Mouse (Mus musculus) hindbrain, embryonic 15.5 days (tissue): Measurements from ENCODE around the gene Zfp61. TPM values are rescaled to one million over a fixed set of nuclear protein-coding genes. Genes with fewer than 3 reads are reported as not detected.
"Not testable (repeated sequence)": the region's sequence is repeated elsewhere in the genome, so short reads cannot be mapped to it uniquely, and the experiment has no call there.

Source experiments
- ATAC-seq: fragments of 200-750 bp; cut with Nextera tagmentation; 2 replicates; pipeline ENCODE4 v1.8.0; 2017; ENCODE audit warnings: low read depth, moderate number of reproducible peaks, moderate TSS enrichment; ENCODE audit not compliant: low FRiP score
- H3K27ac ChIP-seq: fragments of 300-500 bp; sonication (generic); replicated peaks from 2 replicates; pipeline ENCODE4 v1.5.1; 2015; ENCODE audit warnings: mild to moderate bottlenecking, inconsistent platforms
- H3K27me3 ChIP-seq: fragments of 300-500 bp; sonication (generic); 2 replicates; pipeline ENCODE4 v1.6.1; 2015; ENCODE audit warnings: control low read depth, inconsistent platforms
- H3K36me3 ChIP-seq: fragments of 300-500 bp; sonication (generic); 2 replicates; pipeline ENCODE4 v1.6.1; 2015; ENCODE audit warnings: control low read depth, inconsistent platforms
- H3K4me1 ChIP-seq: fragments of 300-500 bp; sonication (generic); replicated peaks from 2 replicates; pipeline ENCODE4 v1.6.1; 2015; ENCODE audit warnings: control low read depth, inconsistent platforms
- H3K4me2 ChIP-seq: fragments of 300-500 bp; sonication (generic); 2 replicates; pipeline ENCODE4 v1.6.1; 2015; ENCODE audit warnings: moderate library complexity, mild to moderate bottlenecking, inconsistent platforms
- H3K4me3 ChIP-seq: fragments of 300-500 bp; sonication (generic); 2 replicates; pipeline ENCODE4 v1.5.1; 2015; ENCODE audit warnings: mild to moderate bottlenecking, inconsistent platforms
- H3K9ac ChIP-seq: fragments of 300-500 bp; sonication (generic); 2 replicates; pipeline ENCODE4 v1.6.1; 2015; ENCODE audit warnings: inconsistent platforms
- H3K9me3 ChIP-seq: fragments of 300-500 bp; sonication (generic); 2 replicates; pipeline ENCODE4 v1.6.1; 2016; ENCODE audit warnings: control low read depth, inconsistent platforms
- WGBS: fragments of 180-500 bp; shearing (Covaris S2); methylation state at CpG from one replicate; pipeline ENCODE4 v1.1.7; 2015; 5-methylcytosine and 5-hydroxymethylcytosine counted together
- polyA plus RNA-seq: library from polyadenylated mRNA; unstranded; fragments of >200 nt; fragmentation: Nextera tagmentation; extraction: Ambion mirVana; gene quantifications from 2 replicates; pipeline ENCODE4 v1.2.1, GENCODE M21; 2015

Gene Zfp61
- polyA plus RNA-seq, 1 experiment from 2014 or later: 42.3 TPM

DNA sequence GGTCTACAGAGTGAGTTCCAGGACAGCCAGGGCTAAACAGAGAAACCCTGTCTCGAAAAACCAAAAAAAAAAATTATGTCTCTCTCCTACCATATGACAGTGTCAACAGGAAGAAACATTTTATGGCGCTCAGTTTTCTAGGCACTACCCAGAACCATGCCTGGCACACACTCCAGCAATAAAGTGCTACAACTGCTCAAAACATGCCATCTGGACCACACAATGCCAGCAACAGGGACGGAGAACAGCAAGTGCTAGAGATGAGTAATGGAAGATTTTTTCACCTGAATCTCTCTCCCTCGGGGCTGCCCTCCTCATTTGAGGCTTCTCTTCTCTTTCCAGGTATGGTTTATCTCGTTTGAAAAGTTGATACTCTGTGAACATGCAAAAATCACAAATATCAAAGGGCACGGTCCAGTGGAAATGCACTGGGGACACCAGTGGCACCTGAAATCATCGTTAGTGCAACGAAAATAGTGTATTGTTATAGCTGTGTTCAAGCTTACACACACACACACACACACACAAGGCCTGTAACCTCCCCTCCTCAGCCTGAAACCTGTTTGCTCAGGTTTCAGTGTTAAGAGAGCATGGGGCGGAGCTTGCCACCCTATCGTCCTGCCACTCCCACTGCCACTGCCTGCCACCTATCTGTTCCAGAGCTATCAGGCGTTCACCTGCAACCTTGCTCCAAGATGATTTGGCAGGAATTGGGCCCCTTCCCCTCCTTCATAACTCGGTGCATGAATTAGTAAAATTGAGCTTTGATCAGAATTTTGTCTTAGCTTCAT lies 7.8 kb downstream of the Zfp61 start:
- Histone ChIP-seq H3K4me2 (no peak overlapping the region), H3K4me1 (peaks cover 10% of the 10 kb centered on the region), H3K27me3 (no peaks in the 10 kb centered on the region), H3K27ac (no peak overlapping the region), H3K9me3 (no peaks in the 10 kb centered on the region), H3K9ac (no peak overlapping the region), H3K36me3 (peaks cover 75% of the 10 kb centered on the region), H3K4me3 (no peak overlapping the region)
- ATAC-seq: no peak
- WGBS: 93% methylated on average over 12 of the region's 12 CpGs

DNA sequence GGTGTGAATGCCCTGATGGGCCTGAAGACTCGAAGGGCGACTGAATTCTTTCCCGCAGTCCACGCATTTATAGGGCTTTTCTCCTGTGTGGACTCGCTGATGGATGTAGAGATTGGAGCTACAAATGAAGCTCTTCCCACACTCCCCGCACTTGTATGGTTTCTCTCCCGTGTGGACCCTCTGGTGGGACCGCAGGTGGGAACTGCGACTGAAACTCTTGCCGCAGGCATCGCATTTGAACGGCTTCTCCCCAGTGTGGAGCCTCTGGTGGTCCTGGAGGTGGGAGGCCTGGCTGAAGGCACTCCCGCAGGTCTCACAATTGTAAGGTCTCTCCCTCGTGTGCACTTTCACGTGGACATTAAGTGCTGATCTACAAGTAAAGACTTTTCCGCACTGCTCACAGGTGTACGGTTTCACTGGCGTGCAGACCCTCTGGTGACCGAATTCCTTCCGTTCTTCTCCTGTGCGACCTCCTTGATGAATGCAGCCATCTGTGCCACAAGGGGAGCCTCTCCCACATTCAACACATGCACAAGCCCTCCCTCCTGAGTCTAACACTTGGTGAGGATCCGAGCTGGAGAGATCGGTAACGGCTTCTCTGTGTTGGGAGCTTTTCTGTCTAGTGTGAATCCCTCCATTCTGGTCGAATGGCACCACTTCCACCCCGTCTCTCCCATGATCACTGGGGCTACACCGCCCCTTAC lies 9.5 kb downstream of the Zfp61 start:
- no peak for ATAC-seq
- Histone ChIP-seq H3K27ac (no peak overlapping the region), H3K36me3 (peaks cover 89% of the 10 kb centered on the region), H3K4me3 (no peak overlapping the region), H3K9ac (no peak overlapping the region), H3K4me1 (no peaks in the 10 kb centered on the region), H3K4me2 (no peak overlapping the region), H3K27me3 (no peaks in the 10 kb centered on the region), H3K9me3 (no peaks in the 10 kb centered on the region)
- WGBS: 92% methylated on average over 27 of the region's 27 CpGs

DNA sequence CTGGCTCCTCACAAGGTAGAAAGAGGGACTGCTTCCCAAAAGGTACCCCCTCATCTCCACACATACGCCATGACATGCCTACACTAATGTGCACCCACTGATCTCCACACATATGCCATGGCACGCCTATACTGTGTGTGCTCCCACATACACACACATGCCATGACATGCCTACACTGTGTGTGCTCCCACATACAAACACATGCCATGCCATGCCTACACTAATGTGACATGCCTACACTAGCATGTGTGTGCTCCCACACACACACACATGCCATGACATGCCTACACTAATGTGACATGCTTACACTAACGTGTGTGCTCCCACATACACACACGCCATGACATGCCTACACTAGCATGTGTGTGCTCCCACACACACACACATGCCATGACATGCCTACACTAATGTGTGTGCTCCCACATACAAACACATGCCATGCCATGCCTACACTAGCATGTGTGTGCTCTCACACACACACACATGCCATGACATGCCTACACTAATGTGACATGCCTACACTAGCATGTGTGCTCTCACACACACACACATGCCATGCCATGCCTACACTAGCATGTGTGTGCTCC lies 10.8 kb downstream of the Zfp61 start:
- Histone ChIP-seq H3K27me3 (no peaks in the 10 kb centered on the region), H3K4me3 (no peak overlapping the region), H3K9ac (no peak overlapping the region), H3K27ac (no peak overlapping the region), H3K4me1 (no peaks in the 10 kb centered on the region), H3K36me3 (peaks cover 76% of the 10 kb centered on the region), H3K9me3 (no peaks in the 10 kb centered on the region), H3K4me2 (no peak overlapping the region)
- WGBS: 97% methylated on average over 4 of the region's 4 CpGs
- ATAC-seq: no peak

DNA sequence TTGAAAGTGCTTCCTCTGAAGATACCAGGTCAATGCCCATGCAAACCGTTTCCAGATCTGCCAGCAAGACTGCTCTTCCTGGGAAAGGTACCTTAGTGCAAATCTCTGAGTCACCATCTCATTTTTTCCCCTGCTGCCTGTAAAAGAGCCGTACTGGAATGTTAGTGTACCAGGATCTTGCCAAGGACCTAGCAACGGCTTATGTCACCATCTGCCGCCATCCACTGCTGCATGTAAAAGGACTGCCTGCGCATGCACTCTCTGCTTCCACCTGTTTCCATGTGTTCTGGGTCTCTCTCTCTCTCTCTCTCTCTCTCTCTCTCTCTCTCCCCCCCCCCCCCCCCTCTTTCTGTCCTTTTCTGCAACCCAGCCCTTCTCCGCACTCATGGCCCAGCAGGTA lies 12.5 kb downstream of the Zfp61 start:
- Histone ChIP-seq H3K9ac (no peak overlapping the region), H3K27me3 (no peaks in the 10 kb centered on the region), H3K27ac (no peak overlapping the region), H3K4me1 (no peaks in the 10 kb centered on the region), H3K4me3 (no peak overlapping the region), H3K36me3 (peaks cover 59% of the 10 kb centered on the region), H3K4me2 (no peak overlapping the region), H3K9me3 (no peaks in the 10 kb centered on the region)
- 91% methylated on average over 6 of the region's 6 CpGs for WGBS
- ATAC-seq: no peak

DNA sequence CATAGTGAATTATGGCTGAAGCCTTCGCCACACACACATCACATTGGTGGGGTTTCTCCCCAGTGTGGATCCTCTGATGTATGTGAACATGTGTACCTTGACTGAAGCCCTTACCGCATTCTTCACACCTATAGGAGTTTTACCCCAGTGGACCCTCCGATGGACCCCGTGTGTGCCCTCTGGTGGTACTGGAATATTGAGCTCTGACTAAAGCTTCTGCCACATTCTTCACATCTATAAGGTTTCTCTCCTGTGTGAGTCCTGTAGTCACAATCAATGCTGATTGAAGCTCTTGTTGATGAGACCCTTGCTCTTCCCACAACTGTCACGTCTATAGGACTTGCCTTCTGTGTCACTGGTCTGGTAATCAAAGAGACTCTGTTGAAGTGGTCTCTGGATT lies 13.4 kb downstream of the Zfp61 start:
- no peak for ATAC-seq
- H3K4me3 ChIP-seq: no peak overlapping the region

DNA sequence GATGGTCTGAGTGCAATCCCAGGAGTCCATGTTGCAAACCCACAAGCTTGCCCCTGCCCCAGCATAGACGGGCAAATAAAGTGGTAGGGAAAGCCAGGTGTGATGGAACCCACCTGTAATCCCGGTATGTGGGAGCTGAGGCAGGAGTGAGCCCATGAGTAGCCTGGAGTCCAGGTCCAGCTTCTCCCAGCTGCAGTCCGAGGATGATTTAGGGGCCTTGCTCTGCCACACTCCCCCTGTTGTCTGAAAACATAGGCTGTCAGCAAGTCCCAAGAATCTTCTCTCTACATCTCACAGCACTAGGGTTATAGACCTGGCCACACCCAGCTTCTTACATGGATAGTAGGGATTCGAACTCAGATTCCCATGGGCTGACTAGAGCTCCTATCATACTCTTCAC lies 14.1 kb downstream of the Zfp61 start:
- Histone ChIP-seq H3K27me3 (no peaks in the 10 kb centered on the region), H3K4me3 (no peak overlapping the region), H3K36me3 (peaks cover 45% of the 10 kb centered on the region), H3K27ac (no peak overlapping the region), H3K4me2 (no peak overlapping the region), H3K4me1 (no peaks in the 10 kb centered on the region), H3K9me3 (no peaks in the 10 kb centered on the region), H3K9ac (no peak overlapping the region)
- 81% methylated on average over 4 of the region's 4 CpGs for WGBS
- ATAC-seq: no peak

More for the DNA sequence above, 13.4 kb downstream of the Zfp61 start:
- no peak overlapping the region for H3K27ac ChIP-seq
- no peak overlapping the region for H3K4me2 ChIP-seq
- no peaks in the 10 kb centered on the region for H3K4me1 ChIP-seq
- H3K27me3 ChIP-seq: no peaks in the 10 kb centered on the region
- no peaks in the 10 kb centered on the region for H3K9me3 ChIP-seq
- H3K9ac ChIP-seq: no peak overlapping the region
- WGBS: 87% methylated on average over 5 of the region's 5 CpGs
- peaks cover 52% of the 10 kb centered on the region for H3K36me3 ChIP-seq

DNA sequence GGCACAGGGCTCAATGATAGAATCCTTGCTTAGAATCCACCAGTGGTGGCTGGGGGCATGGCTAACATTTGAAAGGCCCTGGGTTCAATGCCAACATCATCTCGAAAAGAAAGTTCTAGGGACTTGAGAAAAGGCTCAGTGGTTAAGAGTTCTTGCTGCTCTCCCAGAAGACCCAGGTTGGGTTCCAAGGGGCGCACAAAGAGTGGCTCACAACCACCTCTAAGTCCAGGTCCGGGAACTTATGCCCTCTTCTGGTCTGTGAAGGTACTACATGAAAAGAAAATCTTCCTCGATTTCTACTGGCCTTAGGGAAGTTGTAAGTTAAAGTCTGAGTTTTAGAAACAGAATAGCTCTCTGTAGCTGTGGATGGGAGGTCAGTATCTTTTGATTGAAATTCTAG lies 14.9 kb downstream of the Zfp61 start:
- H3K9me3 ChIP-seq: no peaks in the 10 kb centered on the region
- WGBS: 51% methylated on average over 4 of the region's 4 CpGs
- H3K36me3 ChIP-seq: peaks cover 36% of the 10 kb centered on the region
- no peak overlapping the region for H3K9ac ChIP-seq
- H3K27ac ChIP-seq: no peak overlapping the region
- no peak for ATAC-seq
- H3K27me3 ChIP-seq: no peaks in the 10 kb centered on the region
- H3K4me2 ChIP-seq: no peak overlapping the region
- no peaks in the 10 kb centered on the region for H3K4me1 ChIP-seq
- no peak overlapping the region for H3K4me3 ChIP-seq

DNA sequence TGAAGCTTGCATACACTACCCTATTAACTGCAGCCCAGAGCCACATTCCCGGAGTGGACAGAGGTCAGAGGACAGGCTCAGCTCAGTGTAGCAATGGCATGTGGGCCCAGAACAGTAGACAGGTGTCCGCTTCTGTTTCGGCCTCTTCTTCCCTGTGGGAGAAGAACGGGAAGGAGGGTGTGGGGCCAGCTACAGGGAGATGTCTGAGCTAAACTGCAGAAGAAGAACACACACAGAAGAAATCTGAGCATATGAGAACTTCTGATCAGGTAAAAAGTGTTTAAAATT lies 20.2 kb downstream of the Zfp61 start:
- Histone ChIP-seq H3K36me3 (peaks cover 7% of the 10 kb centered on the region; the same call in 1 of the 2 replicates), H3K4me3 (no peak overlapping the region), H3K9ac (no peak overlapping the region), H3K9me3 (no peaks in the 10 kb centered on the region), H3K27ac (no peak overlapping the region), H3K27me3 (no peaks in the 10 kb centered on the region), H3K4me2 (no peak overlapping the region), H3K4me1 (no peaks in the 10 kb centered on the region)
- ATAC-seq: no peak
- WGBS: 57% methylated on average over 4 of the region's 4 CpGs

DNA sequence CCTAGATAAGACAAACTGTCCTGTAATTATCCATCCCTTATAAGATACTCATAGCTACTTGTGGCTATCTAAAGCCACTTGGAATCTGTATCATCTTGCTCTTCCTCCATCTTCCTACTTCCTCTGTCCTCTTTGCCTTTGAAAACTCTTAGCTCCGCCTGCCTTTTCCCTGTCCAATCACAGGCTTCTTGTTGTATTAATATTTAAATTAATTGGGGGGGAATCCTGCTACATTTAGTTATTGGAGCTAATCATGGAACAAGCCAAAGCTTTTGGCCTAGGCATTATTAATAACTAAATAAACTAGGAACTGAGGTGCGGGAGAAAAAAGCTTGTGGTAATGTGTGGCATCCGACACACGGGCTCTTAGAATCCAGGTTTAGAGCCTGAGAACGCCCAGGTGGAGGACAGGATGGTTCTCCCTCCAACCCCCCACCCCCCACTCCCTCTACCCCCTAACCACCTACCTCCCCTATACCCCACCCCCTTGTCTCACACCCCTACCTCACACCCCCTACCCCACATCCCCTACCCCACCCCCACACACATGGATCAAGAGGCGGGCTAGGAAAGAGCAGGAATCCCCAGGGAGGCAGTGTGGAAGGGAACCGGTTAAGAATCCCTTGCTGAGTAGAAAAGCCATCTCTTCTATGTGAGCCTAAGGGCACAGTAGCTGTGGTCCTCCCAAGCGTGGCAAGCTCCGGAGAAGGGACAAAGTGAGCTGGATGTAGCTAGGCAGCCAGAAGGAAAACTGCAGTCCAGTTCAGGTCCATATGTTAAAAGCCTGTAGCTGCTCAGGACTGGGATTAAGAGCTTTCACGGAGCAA lies 20.8 kb downstream of the Zfp61 start:
- no peak overlapping the region for H3K9ac ChIP-seq
- peaks cover 12% of the 10 kb centered on the region for H3K36me3 ChIP-seq
- ATAC-seq: no peak
- no peaks in the 10 kb centered on the region for H3K27me3 ChIP-seq
- H3K4me2 ChIP-seq: no peak overlapping the region
- H3K27ac ChIP-seq: no peak overlapping the region
- H3K9me3 ChIP-seq: no peaks in the 10 kb centered on the region
- WGBS: 61% methylated on average over 10 of the region's 10 CpGs
- H3K4me3 ChIP-seq: no peak overlapping the region
- H3K4me1 ChIP-seq: no peaks in the 10 kb centered on the region

DNA sequence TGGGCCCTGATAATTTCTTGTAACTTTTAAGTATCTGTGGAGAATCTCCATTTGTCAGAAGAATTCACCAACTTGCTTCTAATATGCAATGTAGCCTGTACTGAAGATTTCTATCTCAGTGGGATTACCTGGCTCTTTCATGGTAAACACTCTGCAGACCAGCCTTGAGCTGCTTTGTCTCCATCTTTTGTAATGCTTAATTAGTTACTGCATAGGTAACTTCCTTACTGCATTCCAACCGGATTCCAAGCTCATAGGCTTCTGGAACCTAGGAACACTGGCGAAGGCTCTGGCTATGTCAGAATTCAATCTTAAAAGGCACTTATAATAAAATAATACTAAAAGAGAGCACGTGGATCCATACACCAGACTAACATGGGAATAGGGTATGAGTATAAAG lies 22.3 kb downstream of the Zfp61 start:
- H3K27me3 ChIP-seq, ATAC-seq, H3K4me2 ChIP-seq, H3K4me3 ChIP-seq, H3K9me3 ChIP-seq, H3K9ac ChIP-seq, H3K4me1 ChIP-seq, H3K27ac ChIP-seq: not testable (repeated sequence)
- 83% methylated on average over 3 of the region's 3 CpGs for WGBS
- peaks cover 27% of the 10 kb centered on the region for H3K36me3 ChIP-seq

DNA sequence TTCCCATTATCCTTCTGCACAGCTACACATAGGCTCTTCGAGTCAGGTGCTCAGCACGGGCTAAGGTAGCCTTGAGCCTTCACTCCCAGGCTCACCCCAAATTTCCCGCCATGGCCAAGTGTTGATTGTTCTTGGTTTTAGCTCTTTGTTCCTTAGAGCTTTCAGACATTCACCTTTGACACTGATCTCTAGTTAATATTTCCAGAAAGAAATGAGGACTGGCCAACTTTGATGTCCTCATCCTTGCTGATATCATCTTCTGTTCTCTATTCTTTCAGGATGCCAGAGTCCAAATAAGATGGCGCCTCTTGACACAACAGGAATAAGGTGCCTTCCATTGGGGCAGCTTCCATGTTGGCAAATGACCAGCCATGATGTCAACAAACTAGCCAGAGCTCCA lies 26.6 kb downstream of the Zfp61 start:
- Histone ChIP-seq H3K9me3 (no peaks in the 10 kb centered on the region), H3K27ac (no peak overlapping the region), H3K4me3 (no peak overlapping the region), H3K9ac (no peak overlapping the region), H3K36me3 (peaks cover 33% of the 10 kb centered on the region), H3K4me2 (no peak overlapping the region), H3K4me1 (peaks cover 5% of the 10 kb centered on the region), H3K27me3 (no peaks in the 10 kb centered on the region)
- WGBS: 95% methylated on average over 4 of the region's 4 CpGs
- ATAC-seq: no peak

DNA sequence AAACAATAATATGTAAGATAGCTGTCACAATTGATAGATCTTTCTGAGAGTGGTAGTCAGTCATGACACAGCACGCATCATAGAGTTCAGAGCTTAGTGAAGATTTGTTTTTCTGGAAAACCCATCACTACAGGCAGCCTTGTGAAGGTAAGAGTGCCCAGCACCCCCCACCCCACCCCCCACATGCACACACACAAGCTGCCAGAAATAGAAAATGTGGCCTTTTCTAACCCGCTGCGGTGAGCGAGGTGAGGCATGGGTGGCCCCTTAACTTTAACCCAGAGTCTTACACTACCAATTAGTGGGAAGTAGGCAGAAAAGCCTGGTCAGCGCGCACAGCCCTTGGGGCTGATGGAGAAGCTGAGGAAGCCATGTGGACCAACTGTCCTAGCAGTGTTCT lies 29.8 kb downstream of the Zfp61 start:
- H3K36me3 ChIP-seq: peaks cover 28% of the 10 kb centered on the region
- no peak for ATAC-seq
- H3K27me3 ChIP-seq: no peaks in the 10 kb centered on the region
- peaks cover 8% of the 10 kb centered on the region for H3K4me1 ChIP-seq
- H3K4me2 ChIP-seq: peak overlapping the region; percentile 84; the same call in 1 of the 2 replicates
- no peak overlapping the region for H3K9ac ChIP-seq
- H3K9me3 ChIP-seq: no peaks in the 10 kb centered on the region
- no peak overlapping the region for H3K4me3 ChIP-seq
- H3K27ac ChIP-seq: no peak overlapping the region
- 97% methylated on average over 6 of the region's 6 CpGs for WGBS
